Mouse (Mus musculus) urinary bladder, adult 2 months (tissue): ENCODE measurements around the gene Cttnbp2nl. TPM values are rescaled to one million over a fixed set of nuclear protein-coding genes. Genes with fewer than 3 reads are reported as not detected.

Experiments used
- DNase-seq: peaks from one replicate; pipeline ENCODE4 v3.0.0; 2022; ENCODE audit warnings: low spot score
- polyA plus RNA-seq: library from polyadenylated mRNA; depleted of rRNA; stranded (reverse); fragments of >200 nt; gene quantifications from 2 replicates; pipeline ENCODE4 v1.2.3, GENCODE M21; 2012; rRNA removed

The Cttnbp2nl gene
- polyA plus RNA-seq, result 4.0 and 7.9 TPM in 2 replicates

GRCm38 (mm10) chr3:105052937-105053697 lies at the start of gene Cttnbp2nl:
Cttnbp2nl (minus strand) TSS chr3:105053146.
- DNase-seq, result peak; percentile 95

GRCm38 (mm10) chr3:105100270-105100589 lies 47.3 kb upstream of the Cttnbp2nl start:
- no peak for DNase-seq

- DNase-seq, result no peak
Observed at GRCm38 (mm10) chr3:105099526-105100269, 46.8 kb upstream of the Cttnbp2nl start.

GRCm38 (mm10) chr3:105097581-105097980 lies 44.6 kb upstream of the Cttnbp2nl start:
- DNase-seq, result no peak

GRCm38 (mm10) chr3:105095026-105095425 lies 42.1 kb upstream of the Cttnbp2nl start:
- no peak for DNase-seq

GRCm38 (mm10) chr3:105094448-105094847 lies 41.5 kb upstream of the Cttnbp2nl start:
- no peak for DNase-seq

GRCm38 (mm10) chr3:105092721-105093505 lies 40.0 kb upstream of the Cttnbp2nl start:
- DNase-seq, result no peak

GRCm38 (mm10) chr3:105090981-105091380 lies 38.0 kb upstream of the Cttnbp2nl start:
- DNase-seq, result no peak

- no peak for DNase-seq
Observed at GRCm38 (mm10) chr3:105090147-105090546, 37.2 kb upstream of the Cttnbp2nl start.

GRCm38 (mm10) chr3:105088638-105089037 lies 35.7 kb upstream of the Cttnbp2nl start:
- no peak for DNase-seq

- DNase-seq, result no peak
Observed at GRCm38 (mm10) chr3:105087344-105087743, 34.4 kb upstream of the Cttnbp2nl start.

- DNase-seq, result peak; percentile 55
Observed at GRCm38 (mm10) chr3:105078231-105078826, 25.4 kb upstream of the Cttnbp2nl start.

- DNase-seq, result peak; percentile 9
Observed at GRCm38 (mm10) chr3:105075796-105076195, 22.9 kb upstream of the Cttnbp2nl start.

GRCm38 (mm10) chr3:105072536-105072935 lies 19.6 kb upstream of the Cttnbp2nl start:
- DNase-seq, result no peak

GRCm38 (mm10) chr3:105071251-105071650 lies 18.3 kb upstream of the Cttnbp2nl start:
- no peak for DNase-seq

GRCm38 (mm10) chr3:105070553-105070952 lies 17.6 kb upstream of the Cttnbp2nl start:
- DNase-seq, result no peak

- DNase-seq, result no peak
Observed at GRCm38 (mm10) chr3:105066544-105066943, 13.6 kb upstream of the Cttnbp2nl start, which contains the start of gene 4930564D02Rik. 4930564D02Rik (plus strand) TSS chr3:105066844.

GRCm38 (mm10) chr3:105062676-105063075 lies 9.7 kb upstream of the Cttnbp2nl start:
- no peak for DNase-seq

- DNase-seq, result no peak
Observed at GRCm38 (mm10) chr3:105061991-105062390, 9.0 kb upstream of the Cttnbp2nl start.

- DNase-seq, result no peak
Observed at GRCm38 (mm10) chr3:105061496-105061895, 8.6 kb upstream of the Cttnbp2nl start.

- no peak for DNase-seq
Observed at GRCm38 (mm10) chr3:105060992-105061391, 8.0 kb upstream of the Cttnbp2nl start.

- DNase-seq, result no peak
Observed at GRCm38 (mm10) chr3:105059911-105060310, 7.0 kb upstream of the Cttnbp2nl start.
